Mouse (Mus musculus) hindbrain, embryonic 15.5 days (tissue): Measurements from ENCODE around the gene Hkdc1. TPM values are rescaled to one million over a fixed set of nuclear protein-coding genes. Genes with fewer than 3 reads are reported as not detected.

Experiments
- ATAC-seq: fragments of 200-750 bp; cut with Nextera tagmentation; 2 replicates; pipeline ENCODE4 v1.8.0; 2017; ENCODE audit warnings: low read depth, moderate number of reproducible peaks, moderate TSS enrichment; ENCODE audit not compliant: low FRiP score
- H3K27ac ChIP-seq: fragments of 300-500 bp; sonication (generic); replicated peaks from 2 replicates; pipeline ENCODE4 v1.5.1; 2015; ENCODE audit warnings: mild to moderate bottlenecking, inconsistent platforms
- H3K27me3 ChIP-seq: fragments of 300-500 bp; sonication (generic); 2 replicates; pipeline ENCODE4 v1.6.1; 2015; ENCODE audit warnings: control low read depth, inconsistent platforms
- H3K36me3 ChIP-seq: fragments of 300-500 bp; sonication (generic); 2 replicates; pipeline ENCODE4 v1.6.1; 2015; ENCODE audit warnings: control low read depth, inconsistent platforms
- H3K4me1 ChIP-seq: fragments of 300-500 bp; sonication (generic); replicated peaks from 2 replicates; pipeline ENCODE4 v1.6.1; 2015; ENCODE audit warnings: control low read depth, inconsistent platforms
- H3K4me2 ChIP-seq: fragments of 300-500 bp; sonication (generic); 2 replicates; pipeline ENCODE4 v1.6.1; 2015; ENCODE audit warnings: moderate library complexity, mild to moderate bottlenecking, inconsistent platforms
- H3K4me3 ChIP-seq: fragments of 300-500 bp; sonication (generic); 2 replicates; pipeline ENCODE4 v1.5.1; 2015; ENCODE audit warnings: mild to moderate bottlenecking, inconsistent platforms
- H3K9ac ChIP-seq: fragments of 300-500 bp; sonication (generic); 2 replicates; pipeline ENCODE4 v1.6.1; 2015; ENCODE audit warnings: inconsistent platforms
- H3K9me3 ChIP-seq: fragments of 300-500 bp; sonication (generic); 2 replicates; pipeline ENCODE4 v1.6.1; 2016; ENCODE audit warnings: control low read depth, inconsistent platforms
- WGBS: fragments of 180-500 bp; shearing (Covaris S2); methylation state at CpG from one replicate; pipeline ENCODE4 v1.1.7; 2015; 5-methylcytosine and 5-hydroxymethylcytosine counted together
- polyA plus RNA-seq: library from polyadenylated mRNA; unstranded; fragments of >200 nt; fragmentation: Nextera tagmentation; extraction: Ambion mirVana; gene quantifications from 2 replicates; pipeline ENCODE4 v1.2.1, GENCODE M21; 2015

Hkdc1 gene
- polyA plus RNA-seq, 1 experiment from 2014 or later: 0.97 TPM

- H3K9me3 ChIP-seq: no peaks in the 10 kb centered on the region
- H3K4me2 ChIP-seq: no peak overlapping the region
- peak; percentile 63; the same call in 1 of the 2 replicates for ATAC-seq
- no peak overlapping the region for H3K4me3 ChIP-seq
- H3K27me3 ChIP-seq: no peaks in the 10 kb centered on the region
- H3K27ac ChIP-seq: no peak overlapping the region
- H3K9ac ChIP-seq: no peak overlapping the region
- 73% methylated on average over 17 of the region's 17 CpGs for WGBS
- no peaks in the 10 kb centered on the region for H3K4me1 ChIP-seq
- H3K36me3 ChIP-seq: no peaks in the 10 kb centered on the region
These were observed 66.1 kb downstream of the Hkdc1 start for GRCm38 (mm10) chr10:62356105-62356730.

GRCm38 (mm10) chr10:62345147-62345546, 77.1 kb downstream of the Hkdc1 start:
- no peak for ATAC-seq
- Histone ChIP-seq H3K36me3 (no peaks in the 10 kb centered on the region), H3K9ac (no peak overlapping the region), H3K27ac (no peak overlapping the region), H3K4me2 (no peak overlapping the region), H3K9me3 (no peaks in the 10 kb centered on the region), H3K4me1 (peaks cover 7% of the 10 kb centered on the region), H3K4me3 (no peak overlapping the region), H3K27me3 (no peaks in the 10 kb centered on the region)
- 82% methylated on average over 5 of the region's 5 CpGs for WGBS

GRCm38 (mm10) chr10:62344004-62344752, 78.1 kb downstream of the Hkdc1 start:
- no peak overlapping the region for H3K4me3 ChIP-seq
- no peaks in the 10 kb centered on the region for H3K9me3 ChIP-seq
- no peaks in the 10 kb centered on the region for H3K36me3 ChIP-seq
- H3K4me1 ChIP-seq: peaks cover 7% of the 10 kb centered on the region
- ATAC-seq: no peak
- no peak overlapping the region for H3K4me2 ChIP-seq
- H3K9ac ChIP-seq: no peak overlapping the region
- 87% methylated on average over 9 of the region's 9 CpGs for WGBS
- H3K27ac ChIP-seq: no peak overlapping the region
- H3K27me3 ChIP-seq: no peaks in the 10 kb centered on the region

DNA sequence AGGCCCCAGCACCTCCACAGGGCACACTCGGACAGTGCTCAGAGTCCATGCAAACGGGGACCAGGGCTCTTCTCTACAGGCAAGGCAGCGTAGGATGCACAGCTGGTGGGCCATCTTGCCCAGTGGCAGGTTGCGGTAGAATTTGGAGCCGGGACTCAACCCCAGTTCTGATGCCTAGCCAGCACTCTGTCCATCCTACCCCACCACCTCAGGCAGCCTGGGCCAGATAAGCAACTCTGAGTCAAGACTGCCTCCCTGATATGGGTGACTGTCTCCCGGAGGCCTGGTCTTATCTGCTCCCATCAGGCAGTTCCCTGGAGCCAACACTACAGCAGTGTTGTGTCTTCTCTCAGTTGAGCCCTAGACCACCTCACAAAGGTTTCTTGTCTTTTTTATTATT, 79.8 kb downstream of the Hkdc1 start:
- Histone ChIP-seq H3K27ac (no peak overlapping the region), H3K9me3 (no peaks in the 10 kb centered on the region), H3K4me2 (no peak overlapping the region), H3K4me1 (peaks cover 23% of the 10 kb centered on the region), H3K27me3 (no peaks in the 10 kb centered on the region), H3K36me3 (no peaks in the 10 kb centered on the region), H3K9ac (no peak overlapping the region), H3K4me3 (no peak overlapping the region)
- WGBS: 90% methylated on average over 6 of the region's 6 CpGs
- ATAC-seq: no peak

DNA sequence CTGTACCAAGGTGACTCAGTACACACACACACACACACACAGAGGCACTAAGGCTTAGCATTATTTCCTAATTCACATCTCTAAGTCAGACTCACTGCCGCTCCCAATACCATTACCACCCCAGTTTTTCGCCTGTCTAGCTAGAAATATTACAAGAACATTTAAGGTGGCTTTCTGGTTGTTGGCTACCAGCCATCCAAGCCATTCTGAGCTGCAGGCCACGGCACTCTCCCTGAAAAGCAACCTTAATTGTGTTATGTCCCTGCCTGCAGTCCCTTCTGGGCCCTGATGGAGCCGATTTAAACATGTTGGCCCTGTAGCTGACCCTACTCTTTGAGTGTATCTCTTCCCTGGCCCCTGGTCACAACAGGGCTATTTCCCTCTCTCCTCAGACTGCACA, 80.3 kb downstream of the Hkdc1 start:
- no peak overlapping the region for H3K9ac ChIP-seq
- no peak for ATAC-seq
- H3K4me2 ChIP-seq: no peak overlapping the region
- H3K9me3 ChIP-seq: no peaks in the 10 kb centered on the region
- H3K36me3 ChIP-seq: no peaks in the 10 kb centered on the region
- peaks cover 29% of the 10 kb centered on the region for H3K4me1 ChIP-seq
- H3K27ac ChIP-seq: no peak overlapping the region
- no peaks in the 10 kb centered on the region for H3K27me3 ChIP-seq
- H3K4me3 ChIP-seq: no peak overlapping the region
- 88% methylated on average over 4 of the region's 4 CpGs for WGBS

GRCm38 (mm10) chr10:62340991-62341390, 81.3 kb downstream of the Hkdc1 start:
- no peak for ATAC-seq

DNA sequence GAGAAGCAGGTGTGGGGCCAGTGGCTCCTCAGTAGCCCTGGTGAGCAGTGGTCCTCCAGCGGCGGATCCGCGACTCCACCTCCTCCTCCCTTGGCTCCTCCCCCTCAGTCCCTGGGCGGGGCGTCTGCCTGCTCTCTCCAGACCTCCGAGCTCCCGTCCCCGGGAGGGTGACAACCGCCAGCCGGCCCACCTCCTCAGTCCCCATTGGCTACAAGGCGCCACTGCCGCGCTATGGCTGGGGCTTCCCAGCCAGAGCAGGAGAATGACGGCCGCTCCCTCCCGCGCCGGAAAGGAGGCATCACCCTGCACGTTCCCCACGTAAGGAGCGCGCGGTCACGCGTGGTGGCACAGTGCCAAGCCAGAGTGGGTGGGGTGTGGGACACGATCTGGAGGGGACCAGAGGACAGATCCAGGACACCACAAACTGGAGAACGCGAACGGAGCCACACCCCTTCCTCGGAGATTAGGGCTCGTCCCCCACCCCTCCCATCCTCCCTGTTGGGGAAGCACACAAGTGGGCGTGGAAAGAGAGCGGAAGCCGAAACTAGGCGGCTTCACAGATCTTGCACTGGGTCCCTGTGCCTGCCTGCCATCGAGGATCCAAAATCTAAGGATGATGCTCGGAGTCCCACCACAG, 82.1 kb downstream of the Hkdc1 start:
- no peaks in the 10 kb centered on the region for H3K9me3 ChIP-seq
- peak overlapping the region; percentile 79 for H3K4me3 ChIP-seq
- no peaks in the 10 kb centered on the region for H3K27me3 ChIP-seq
- WGBS: 1% methylated on average over 38 of the region's 38 CpGs
- H3K36me3 ChIP-seq: no peaks in the 10 kb centered on the region
- H3K27ac ChIP-seq: peak overlapping the region; percentile 90
- ATAC-seq: peak; percentile 97
- H3K4me2 ChIP-seq: peak overlapping the region; percentile 87
- H3K4me1 ChIP-seq: peaks cover 39% of the 10 kb centered on the region
- peak overlapping the region; percentile 81 for H3K9ac ChIP-seq

More at GRCm38 (mm10) chr10:62340991-62341390, 81.3 kb downstream of the Hkdc1 start:
- 13% methylated on average over 3 of the region's 3 CpGs for WGBS
- Histone ChIP-seq H3K27ac (peak overlapping the region; percentile 90), H3K4me1 (peaks cover 36% of the 10 kb centered on the region), H3K27me3 (no peaks in the 10 kb centered on the region), H3K9me3 (no peaks in the 10 kb centered on the region), H3K4me2 (peak overlapping the region; percentile 87), H3K9ac (peak overlapping the region; percentile 81), H3K4me3 (peak overlapping the region; percentile 79), H3K36me3 (no peaks in the 10 kb centered on the region)

- H3K27ac ChIP-seq: peak overlapping the region; percentile 90
- WGBS: 3% methylated on average over 45 of the region's 45 CpGs
- H3K27me3 ChIP-seq: no peaks in the 10 kb centered on the region
- ATAC-seq: peak; percentile 63
- H3K4me1 ChIP-seq: peaks cover 45% of the 10 kb centered on the region
- no peaks in the 10 kb centered on the region for H3K9me3 ChIP-seq
- peak overlapping the region; percentile 87 for H3K4me2 ChIP-seq
- H3K4me3 ChIP-seq: peak overlapping the region; percentile 79
- peak overlapping the region; percentile 81 for H3K9ac ChIP-seq
- no peaks in the 10 kb centered on the region for H3K36me3 ChIP-seq
These were observed 82.8 kb downstream of the Hkdc1 start for GRCm38 (mm10) chr10:62339211-62340094.

DNA sequence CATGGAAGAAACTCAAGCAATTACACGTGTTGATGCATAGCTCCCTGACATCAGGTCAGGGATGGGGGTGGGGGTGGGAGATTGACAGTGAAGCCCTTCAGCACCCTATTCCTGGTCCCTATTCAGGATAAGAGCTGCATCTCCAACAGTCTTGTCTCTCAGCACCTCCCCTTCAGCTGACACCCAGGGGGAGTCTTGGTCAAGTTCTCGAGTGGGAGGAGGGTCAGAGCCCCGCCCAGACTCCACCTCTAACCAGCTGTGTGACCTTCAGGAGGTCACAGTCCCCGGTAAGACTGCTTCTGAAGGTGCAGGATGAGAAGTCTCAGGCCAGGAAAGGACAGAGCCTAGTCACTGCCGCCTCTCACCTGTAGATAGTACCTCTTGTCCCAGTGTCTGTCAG, 83.7 kb downstream of the Hkdc1 start:
- H3K4me1 ChIP-seq: peaks cover 47% of the 10 kb centered on the region

DNA sequence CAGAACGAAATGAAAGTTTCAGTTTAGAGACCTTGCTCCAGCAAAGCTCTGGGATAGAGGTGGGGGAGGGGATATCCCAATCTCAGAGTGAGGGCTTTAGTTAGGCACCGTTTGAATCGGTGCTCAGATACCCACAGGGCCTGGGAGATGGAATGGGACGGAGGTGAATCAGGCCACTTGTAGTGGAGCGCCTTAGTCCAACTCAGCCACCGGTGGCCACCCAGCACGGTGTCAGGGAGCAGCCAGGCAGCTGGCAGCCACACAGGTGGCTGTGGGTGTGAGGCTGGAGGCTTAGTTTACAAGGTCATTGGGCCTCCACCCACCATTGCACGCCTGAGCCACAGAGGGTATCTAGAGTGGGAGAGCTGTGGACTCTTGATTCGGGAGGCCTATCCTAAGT, 84.1 kb downstream of the Hkdc1 start:
- Histone ChIP-seq H3K4me1 (peaks cover 51% of the 10 kb centered on the region), H3K9me3 (no peaks in the 10 kb centered on the region), H3K36me3 (no peaks in the 10 kb centered on the region), H3K4me3 (peak overlapping the region; percentile 79), H3K27ac (no peak overlapping the region), H3K4me2 (peak overlapping the region; percentile 87), H3K9ac (no peak overlapping the region), H3K27me3 (no peaks in the 10 kb centered on the region)
- WGBS: 46% methylated on average over 9 of the region's 9 CpGs
- no peak for ATAC-seq

More for the DNA sequence above, 83.7 kb downstream of the Hkdc1 start:
- 36% methylated on average over 5 of the region's 5 CpGs for WGBS
- Histone ChIP-seq H3K4me2 (peak overlapping the region; percentile 87), H3K9me3 (no peaks in the 10 kb centered on the region), H3K4me3 (peak overlapping the region; percentile 79), H3K36me3 (no peaks in the 10 kb centered on the region), H3K27ac (0 out of 2 replicates have a peak overlapping the region, but pooled peaks have one; percentile 90), H3K9ac (peak overlapping the region; percentile 81; the same call in 1 of the 2 replicates), H3K27me3 (no peaks in the 10 kb centered on the region)
- no peak for ATAC-seq
